Mouse (Mus musculus): ENCODE measurements around the gene Polr1b. TPM values are rescaled to one million over a fixed set of nuclear protein-coding genes. Genes with fewer than 3 reads are reported as not detected.

The Polr1b gene
- polyA plus RNA-seq, 1 experiment from 2014 or later, result 33.6 TPM

DNA sequence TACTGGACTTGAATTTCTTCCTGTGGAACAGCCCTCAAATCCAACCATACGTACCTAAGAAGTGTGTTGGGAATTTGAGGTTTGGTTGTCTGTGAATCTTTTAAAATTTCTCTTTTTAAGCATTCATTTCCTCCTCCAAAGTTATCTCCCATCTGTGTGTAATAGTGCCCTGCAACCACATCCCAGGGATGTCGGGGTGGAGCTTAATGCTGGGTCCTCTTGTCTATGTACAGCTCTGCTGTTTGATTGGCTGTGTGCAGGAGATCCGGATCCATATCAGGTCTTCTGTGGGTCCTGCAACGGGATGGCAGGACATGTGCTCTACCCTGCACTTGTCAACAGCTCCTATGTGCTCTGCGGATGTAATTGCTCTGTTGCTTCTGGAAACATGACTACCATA lies 64.0 kb downstream of the Polr1b start:
- Histone ChIP-seq H3K36me3 (no peaks in the 10 kb centered on the region), H3K4me2 (replicated peaks) (no peak overlapping the region), H3K4me1 (no peaks in the 10 kb centered on the region), H3K27ac (no peak overlapping the region), H3K9ac (no peak overlapping the region), H3K27me3 (no peaks in the 10 kb centered on the region), H3K4me3 (no peak overlapping the region), H3K9me3 (no peaks in the 10 kb centered on the region)
- ATAC-seq (ENCODE audit: insufficient number of reproducible peaks, insufficient read depth, low FRiP score, low TSS enrichment), result no peak
- whole genome bisulfite sequencing, result 74% methylated on average over 5 of the region's 5 CpGs

GRCm38 (mm10) chr2:129166466-129167463 lies 66.0 kb downstream of the Polr1b start:
- Histone ChIP-seq H3K27ac (no peak overlapping the region), H3K4me1 (no peaks in the 10 kb centered on the region), H3K9ac (no peak overlapping the region), H3K36me3 (no peaks in the 10 kb centered on the region), H3K4me3 (no peak overlapping the region), H3K27me3 (no peaks in the 10 kb centered on the region), H3K4me2 (replicated peaks) (no peak overlapping the region), H3K9me3 (no peaks in the 10 kb centered on the region)
- 70% methylated on average over 10 of the region's 10 CpGs for WGBS
- ATAC-seq (ENCODE audit: insufficient number of reproducible peaks, insufficient read depth, low FRiP score, low TSS enrichment), result no peak

DNA sequence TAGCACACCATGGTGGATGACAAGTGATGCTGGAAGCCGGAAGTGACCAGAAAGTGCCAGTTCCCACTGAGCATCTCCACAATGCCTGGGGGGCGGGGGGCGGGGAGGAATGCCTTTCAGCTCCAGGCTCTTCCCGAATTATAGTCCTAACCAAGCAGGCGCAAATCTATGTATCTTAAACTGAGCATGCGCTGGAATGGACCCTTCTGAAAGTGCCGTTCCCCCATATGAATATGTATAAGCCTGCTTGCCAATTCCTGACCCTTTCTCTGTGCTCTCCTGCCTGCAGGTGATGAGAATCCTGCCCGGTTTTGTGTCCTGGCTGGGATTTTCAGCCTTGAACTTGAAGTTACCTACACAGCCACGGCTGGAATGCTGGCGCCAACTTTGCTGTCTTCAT lies 72.6 kb downstream of the Polr1b start:
- ATAC-seq (ENCODE audit: insufficient number of reproducible peaks, insufficient read depth, low FRiP score, low TSS enrichment), result no peak

GRCm38 (mm10) chr2:129174474-129174873 lies 73.7 kb downstream of the Polr1b start:
- no peak overlapping the region for H3K27ac ChIP-seq
- no peak overlapping the region for H3K4me3 ChIP-seq
- H3K36me3 ChIP-seq, result no peaks in the 10 kb centered on the region
- H3K27me3 ChIP-seq, result no peaks in the 10 kb centered on the region
- no peaks in the 10 kb centered on the region for H3K9me3 ChIP-seq
- 42% methylated on average over 7 of the region's 7 CpGs for WGBS
- no peaks in the 10 kb centered on the region for H3K4me1 ChIP-seq
- ATAC-seq (ENCODE audit: insufficient number of reproducible peaks, insufficient read depth, low FRiP score, low TSS enrichment), result no peak
- H3K4me2 ChIP-seq (replicated peaks), result no peak overlapping the region
- H3K9ac ChIP-seq, result no peak overlapping the region

More for the DNA sequence above, 72.6 kb downstream of the Polr1b start:
- Histone ChIP-seq H3K27me3 (no peaks in the 10 kb centered on the region), H3K4me2 (replicated peaks) (no peak overlapping the region; the same call in 1 of the 2 replicates), H3K9ac (no peak overlapping the region), H3K36me3 (no peaks in the 10 kb centered on the region), H3K27ac (no peak overlapping the region), H3K9me3 (no peaks in the 10 kb centered on the region), H3K4me1 (no peaks in the 10 kb centered on the region), H3K4me3 (no peak overlapping the region)
- 55% methylated on average over 10 of the region's 10 CpGs for WGBS

DNA sequence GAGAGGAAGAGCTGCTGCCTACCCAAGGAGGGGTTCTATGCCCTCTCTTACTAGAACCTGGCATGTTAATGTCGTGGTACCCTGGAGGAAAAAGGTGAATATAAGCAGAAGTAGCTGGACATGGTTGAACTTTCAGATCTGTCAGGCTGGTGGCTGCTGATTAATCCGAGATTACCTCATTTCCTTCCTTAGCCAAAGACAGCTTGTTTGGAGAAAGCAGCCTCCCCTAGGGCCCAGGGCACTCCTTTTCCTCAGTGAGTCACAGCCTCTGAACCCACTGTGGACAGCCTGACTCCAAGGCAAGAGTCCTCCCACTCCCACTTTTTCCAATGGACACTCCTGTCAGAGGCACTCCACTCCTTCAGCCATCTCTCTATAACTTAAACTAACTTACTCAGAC lies 74.8 kb downstream of the Polr1b start:
- H3K4me2 ChIP-seq (replicated peaks), result no peak overlapping the region
- H3K27me3 ChIP-seq, result no peaks in the 10 kb centered on the region
- no peak overlapping the region for H3K4me3 ChIP-seq
- H3K9ac ChIP-seq, result no peak overlapping the region
- H3K4me1 ChIP-seq, result no peaks in the 10 kb centered on the region
- ATAC-seq (ENCODE audit: insufficient number of reproducible peaks, insufficient read depth, low FRiP score, low TSS enrichment), result no peak
- H3K9me3 ChIP-seq, result no peaks in the 10 kb centered on the region
- no peak overlapping the region for H3K27ac ChIP-seq
- WGBS, result 52% methylated on average over 2 of the region's 2 CpGs
- no peaks in the 10 kb centered on the region for H3K36me3 ChIP-seq

Other genes with a start within 250 kb of the Polr1b start
- gene Fbln7, start 238.0 kb upstream of the Polr1b start, polyA plus RNA-seq (2016; fragmentation: Nextera tagmentation; extraction: Ambion mirVana), result 3.4 TPM in 2 replicates
- gene Zc3h8, start 156.9 kb upstream of the Polr1b start, polyA plus RNA-seq (2016; fragmentation: Nextera tagmentation; extraction: Ambion mirVana), result 7.6 and 9.2 TPM in 2 replicates
- 2.9 and 3.3 TPM in 2 replicates for gene Zc3h6, start 133.6 kb upstream of the Polr1b start, polyA plus RNA-seq (2016; fragmentation: Nextera tagmentation; extraction: Ambion mirVana)
- 31.3 and 33.6 TPM in 2 replicates for gene Gm10762, start 133.3 kb upstream of the Polr1b start, polyA plus RNA-seq (2016; fragmentation: Nextera tagmentation; extraction: Ambion mirVana)
- gene Vinac1, start 52.8 kb upstream of the Polr1b start, polyA plus RNA-seq (2016; fragmentation: Nextera tagmentation; extraction: Ambion mirVana), result 0.08 and 0.13 TPM in 2 replicates
- 19.3 and 20.9 TPM in 2 replicates for gene Ttl, start 35.1 kb upstream of the Polr1b start, polyA plus RNA-seq (2016; fragmentation: Nextera tagmentation; extraction: Ambion mirVana)
- gene Chchd5, start 28.7 kb downstream of the Polr1b start, polyA plus RNA-seq (2016; fragmentation: Nextera tagmentation; extraction: Ambion mirVana), result 24.7 and 27.2 TPM in 2 replicates
- gene Slc20a1, start 97.8 kb downstream of the Polr1b start, polyA plus RNA-seq (2016; fragmentation: Nextera tagmentation; extraction: Ambion mirVana), result 43.8 and 46.3 TPM in 2 replicates
- gene Ckap2l, start 196.2 kb downstream of the Polr1b start, polyA plus RNA-seq (2016; fragmentation: Nextera tagmentation; extraction: Ambion mirVana), result 42.6 and 47.9 TPM in 2 replicates
- gene Il1a, start 209.0 kb downstream of the Polr1b start, polyA plus RNA-seq (2016; fragmentation: Nextera tagmentation; extraction: Ambion mirVana), result 0.15 TPM in 1 of 2 replicates, not detected in the other

All from embryonic facial prominence, embryonic 12.5 days (tissue).